Comparison of ENCODE assay signal across 16 mouse cellular contexts in genomic region chr17:85428831-85429230, GRCm38 (mm10).
"Had no signal": no experiment of that assay in that cellular context is flagged by ENCODE, and none has a peak within 500 bp of the region (broad histone marks: within the 10 kb centered on the region; RNA-seq: fewer than 3 reads in every experiment).

No protein-coding gene starts in this region.

- H3K4me3 ChIP-seq: kidney, embryonic 15.5 days; left cerebral cortex, adult 2 months; liver, embryonic 13.5 days had no signal

- DNase-seq: kidney, adult 8-10 months; kidney, postnatal 10 days; kidney, postnatal 36 days; layer of hippocampus, postnatal 36 days; liver, embryonic 13.5 days; lung, embryonic 14.5 days; midbrain, embryonic 14.5 days; right cerebral cortex, adult 18-20 months; right cerebral cortex, postnatal 14 days; thymus, adult 2 months; thymus, postnatal 14 days; thymus, postnatal 4 days had no signal

- H3K4me1 ChIP-seq: liver, embryonic 13.5 days had no signal

- H3K27ac ChIP-seq: kidney, embryonic 15.5 days; left cerebral cortex, adult 2 months; liver, embryonic 13.5 days; macrophage; stomach, postnatal 0 days had no signal
